ENCODE assay signal across 16 mouse cellular contexts in genomic region chr5:91776971-91777370, GRCm38 (mm10).
"Had no signal": no experiment of that assay in that cellular context is flagged by ENCODE, and none has a peak within 500 bp of the region (broad histone marks: within the 10 kb centered on the region; RNA-seq: fewer than 3 reads in every experiment).

No protein-coding gene starts in this region.

- H3K27me3 ChIP-seq: neural tube, embryonic 13.5 days; neural tube, embryonic 15.5 days; stomach, embryonic 15.5 days had no signal

- H3K4me3 ChIP-seq: neural tube, embryonic 13.5 days; neural tube, embryonic 15.5 days; stomach, embryonic 15.5 days had no signal

- H3K27ac ChIP-seq: neural tube, embryonic 13.5 days; neural tube, embryonic 15.5 days; stomach, embryonic 15.5 days; stomach, postnatal 0 days had no signal

- H3K36me3 ChIP-seq: neural tube, embryonic 13.5 days; neural tube, embryonic 15.5 days; stomach, embryonic 15.5 days had no signal

- H3K9ac ChIP-seq: neural tube, embryonic 13.5 days; neural tube, embryonic 15.5 days; stomach, embryonic 15.5 days had no signal

- H3K9me3 ChIP-seq: neural tube, embryonic 13.5 days; neural tube, embryonic 15.5 days; stomach, embryonic 15.5 days had no signal

- DNase-seq: retina, postnatal 1 day; right cerebral cortex, adult 18-20 months; right cerebral cortex, postnatal 14 days; right cerebral cortex, postnatal 25 days; right cerebral cortex, postnatal 4 days; spleen, adult 18-20 months; thymus, adult 18-20 months; thymus, adult 2 months; thymus, postnatal 14 days; thymus, postnatal 25 days; thymus, postnatal 36 days; thymus, postnatal 4 days had no signal

- H3K4me2 ChIP-seq: neural tube, embryonic 13.5 days; neural tube, embryonic 15.5 days; stomach, embryonic 15.5 days had no signal

- H3K4me1 ChIP-seq: neural tube, embryonic 13.5 days; neural tube, embryonic 15.5 days; stomach, embryonic 15.5 days had no signal
